Mouse (Mus musculus) MEL (cell line): Measurements from ENCODE around the gene Lrrc7. TPM values are rescaled to one million over a fixed set of nuclear protein-coding genes. Genes with fewer than 3 reads are reported as not detected.

Experiments used
- DNase-seq: peaks from one replicate; pipeline ENCODE4 v3.0.0; 2011; ENCODE audit warnings: low read depth, low spot score
- H3K27ac ChIP-seq: 2 replicates; pipeline ENCODE4 v1.5.1; 2012; ENCODE audit warnings: low read depth, mild to moderate bottlenecking, control low read depth, low read length, moderate library complexity; ENCODE audit not compliant: control insufficient read depth
- H3K27me3 ChIP-seq, 2 experiments: fragments of 150-350 bp in 1 of 2; sonication (generic) in 1 of 2; 2 replicates each; pipeline ENCODE4 v1.6.1; 2012; ENCODE audit warnings: low read length in 2 of 2, mild to moderate bottlenecking in 2 of 2, improper control_type of control experiment in 1 of 2, moderate library complexity in 1 of 2; ENCODE audit not compliant: insufficient read depth in 2 of 2, control insufficient read depth in 1 of 2
- H3K36me3 ChIP-seq, 2 experiments: 2 replicates each; pipeline ENCODE4 v1.6.1; 2012 to 2014; ENCODE audit warnings: low read length in 2 of 2, improper control_type of control experiment in 1 of 2, inconsistent platforms in 1 of 2, mild to moderate bottlenecking in 1 of 2; ENCODE audit not compliant: insufficient read depth in 2 of 2, control insufficient read depth in 1 of 2
- H3K4me1 ChIP-seq, 2 experiments: fragments of 150-350 bp in 1 of 2; sonication (generic) in 1 of 2; 2 replicates each; pipeline ENCODE4 v1.6.1; 2012; ENCODE audit warnings: low read length in 2 of 2, improper control_type of control experiment in 1 of 2, mild to moderate bottlenecking in 1 of 2; ENCODE audit not compliant: insufficient read depth in 2 of 2, control insufficient read depth in 1 of 2
- H3K4me3 ChIP-seq, 2 experiments: fragments of 150-350 bp in 1 of 2; sonication (generic) in 1 of 2; 2 replicates each; pipeline ENCODE4 v1.5.1; 2012; ENCODE audit warnings: low read depth in 2 of 2, low read length in 2 of 2, mild to moderate bottlenecking in 2 of 2, moderate library complexity in 2 of 2, control low read depth in 1 of 2, improper control_type of control experiment in 1 of 2; ENCODE audit not compliant: control insufficient read depth in 1 of 2, insufficient read depth in 1 of 2
- H3K79me2 ChIP-seq: 2 replicates; pipeline ENCODE4 v1.6.1; 2012; ENCODE audit warnings: mild to moderate bottlenecking, low read length, moderate library complexity; ENCODE audit not compliant: control insufficient read depth, poor library complexity, insufficient read depth
- H3K9ac ChIP-seq: 2 replicates; pipeline ENCODE4 v1.6.1; 2012; ENCODE audit warnings: low read depth, mild to moderate bottlenecking, control low read depth, low read length, moderate library complexity; ENCODE audit not compliant: control insufficient read depth, poor library complexity, severe bottlenecking
- H3K9me3 ChIP-seq: fragments of 150-350 bp; sonication (generic); replicated peaks from 2 replicates; pipeline ENCODE4 v1.6.1; 2012; ENCODE audit warnings: mild to moderate bottlenecking, low read length, improper control_type of control experiment, moderate library complexity; ENCODE audit not compliant: insufficient read depth
- BHLHE40 ChIP-seq: IDR thresholded peaks from 2 replicates; pipeline ENCODE4 v1.6.1; 2012; ENCODE audit warnings: low read depth, mild to moderate bottlenecking, inconsistent platforms, low read length, improper control_type of control experiment, borderline replicate concordance
- E2F4 ChIP-seq: IDR thresholded peaks from 2 replicates; pipeline ENCODE4 v1.6.1; 2011; ENCODE audit warnings: low read depth, low read length, improper control_type of control experiment, borderline replicate concordance
- ELF1 ChIP-seq: IDR thresholded peaks from 2 replicates; pipeline ENCODE4 v1.6.1; 2014; ENCODE audit warnings: low read depth, mild to moderate bottlenecking, inconsistent platforms, low read length, improper control_type of control experiment, moderate library complexity
- EP300 ChIP-seq, 2 experiments: IDR thresholded peaks; 2 replicates each; pipeline ENCODE4 v1.6.1; 2011; ENCODE audit warnings: improper control_type of control experiment in 2 of 2, low read length in 2 of 2, low read depth in 1 of 2, mild to moderate bottlenecking in 1 of 2
- ETS1 ChIP-seq: IDR thresholded peaks from 2 replicates; pipeline ENCODE4 v1.6.1; 2012; ENCODE audit warnings: low read depth, mild to moderate bottlenecking, inconsistent platforms, low read length, improper control_type of control experiment, moderate library complexity
- GATA1 ChIP-seq: IDR thresholded peaks from 2 replicates; pipeline ENCODE4 v1.6.1; 2011; ENCODE audit warnings: low read depth, low read length, improper control_type of control experiment
- HCFC1 ChIP-seq: IDR thresholded peaks from 2 replicates; pipeline ENCODE4 v1.6.1; 2012; ENCODE audit warnings: low read depth, mild to moderate bottlenecking, inconsistent platforms, low read length, improper control_type of control experiment, moderate library complexity
- MAFK ChIP-seq: IDR thresholded peaks from 2 replicates; pipeline ENCODE4 v1.6.1; 2011; ENCODE audit warnings: low read depth, mild to moderate bottlenecking, low read length, improper control_type of control experiment, borderline replicate concordance
- MAZ ChIP-seq: IDR thresholded peaks from 2 replicates; pipeline ENCODE4 v1.6.1; 2012; ENCODE audit warnings: low read depth, mild to moderate bottlenecking, inconsistent platforms, low read length, improper control_type of control experiment
- MEF2A ChIP-seq: IDR thresholded peaks from 2 replicates; pipeline ENCODE4 v1.6.1; 2014; ENCODE audit warnings: low read depth, mild to moderate bottlenecking, inconsistent platforms, low read length, improper control_type of control experiment; ENCODE audit not compliant: poor library complexity, insufficient replicate concordance, severe bottlenecking; ENCODE audit errors: extremely low read depth
- MXI1 ChIP-seq: IDR thresholded peaks from 2 replicates; pipeline ENCODE4 v1.6.1; 2011; ENCODE audit warnings: mild to moderate bottlenecking, low read depth, low read length, improper control_type of control experiment
- MYB ChIP-seq: IDR thresholded peaks from 2 replicates; pipeline ENCODE4 v1.6.1; 2011; ENCODE audit warnings: mild to moderate bottlenecking, low read depth, low read length, improper control_type of control experiment
- MYC ChIP-seq: IDR thresholded peaks from 2 replicates; pipeline ENCODE4 v1.6.1; 2011; ENCODE audit warnings: low read depth, mild to moderate bottlenecking, low read length, improper control_type of control experiment, moderate library complexity
- NRF1 ChIP-seq: IDR thresholded peaks from 2 replicates; pipeline ENCODE4 v1.6.1; 2014; ENCODE audit warnings: low read depth, mild to moderate bottlenecking, inconsistent platforms, low read length, improper control_type of control experiment, moderate library complexity; ENCODE audit not compliant: poor library complexity, insufficient read depth, severe bottlenecking
- POLR2AphosphoS2 ChIP-seq: IDR thresholded peaks from 2 replicates; pipeline ENCODE4 v1.6.1; 2011; ENCODE audit warnings: low read length, improper control_type of control experiment
- POLR2AphosphoS5 ChIP-seq: IDR thresholded peaks from 2 replicates; pipeline ENCODE4 v1.6.1; 2012; ENCODE audit warnings: low read depth, borderline replicate concordance, mild to moderate bottlenecking, inconsistent platforms, low read length, moderate library complexity, mixed read lengths
- RCOR1 ChIP-seq: IDR thresholded peaks from 2 replicates; pipeline ENCODE4 v1.6.1; 2012; ENCODE audit warnings: low read depth, mild to moderate bottlenecking, inconsistent platforms, low read length, improper control_type of control experiment
- TAL1 ChIP-seq: IDR thresholded peaks from 2 replicates; pipeline ENCODE4 v1.6.1; 2012; ENCODE audit warnings: mild to moderate bottlenecking, inconsistent platforms, low read length, moderate library complexity, mixed read lengths
- TCF12 ChIP-seq: IDR thresholded peaks from 2 replicates; pipeline ENCODE4 v1.6.1; 2014; ENCODE audit warnings: low read depth, mild to moderate bottlenecking, inconsistent platforms, low read length, improper control_type of control experiment, moderate library complexity
- USF1 ChIP-seq: IDR thresholded peaks from 2 replicates; pipeline ENCODE4 v1.6.1; 2014; ENCODE audit warnings: low read depth, mild to moderate bottlenecking, inconsistent platforms, low read length, improper control_type of control experiment, moderate library complexity
- USF2 ChIP-seq, 2 experiments: IDR thresholded peaks; 2 replicates each; pipeline ENCODE4 v1.6.1; 2011 to 2012; ENCODE audit warnings: improper control_type of control experiment in 2 of 2, low read length in 2 of 2, borderline replicate concordance in 1 of 2, inconsistent platforms in 1 of 2, low read depth in 1 of 2, mild to moderate bottlenecking in 1 of 2; ENCODE audit not compliant: insufficient read depth in 1 of 2
- polyA plus RNA-seq, 2 experiments: library from polyadenylated mRNA; stranded (reverse) in 1 of 2; unstranded in 1 of 2; fragments of >175 nt in 1 of 2; fragments of >200 nt in 1 of 2; gene quantifications; 2 replicates each; pipeline versions ENCODE4 v1.2.1 to v1.2.4; 2012; ENCODE audit warnings: low replicate concordance in 2 of 2, low read depth in 1 of 2; ENCODE audit not compliant: insufficient read length in 2 of 2, insufficient read depth in 1 of 2, missing spikeins in 1 of 2
- total RNA-seq: library from RNA; depleted of rRNA; stranded (reverse); fragments of 300-350 nt; gene quantifications from 2 replicates; pipeline ENCODE4 v1.2.3, GENCODE M21; 2012

Gene Lrrc7
- total and polyA plus RNA-seq, 3 experiments: not detected

DNA sequence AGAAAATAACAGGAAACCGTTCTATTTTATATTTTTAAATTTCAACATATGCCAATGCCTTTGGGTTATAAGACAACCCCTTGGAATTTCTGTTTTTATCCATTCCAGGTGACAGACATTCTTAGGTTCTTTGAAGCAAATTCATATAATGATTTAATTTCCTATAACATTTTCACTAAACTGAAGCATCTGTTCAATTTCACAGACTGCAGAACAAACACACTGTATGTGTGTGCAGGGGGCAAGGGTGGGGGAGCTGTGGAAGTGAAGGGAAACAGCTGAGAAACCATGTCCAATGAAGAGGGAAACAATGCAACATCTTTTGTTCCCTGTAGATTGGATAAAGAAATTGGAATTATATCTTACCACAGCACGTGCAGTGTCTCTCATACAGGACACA lies 29.2 kb downstream of the Lrrc7 start:
- Histone ChIP-seq H3K9me3 (no peaks in the 10 kb centered on the region), H3K4me3 (no peak overlapping the region), H3K4me1 (no peaks in the 10 kb centered on the region), H3K27ac (no peak overlapping the region), H3K9ac (no peak overlapping the region), H3K79me2 (no peaks in the 10 kb centered on the region), H3K36me3 (no peaks in the 10 kb centered on the region), H3K27me3 (no peaks in the 10 kb centered on the region)
- TF ChIP-seq NRF1: no peak
- TF ChIP-seq E2F4: no peak
- no peak for TF ChIP-seq MAFK
- no peak for TF ChIP-seq MYB
- TF ChIP-seq ETS1: no peak
- TF ChIP-seq MEF2A: no peak
- DNase-seq: no peak

DNA sequence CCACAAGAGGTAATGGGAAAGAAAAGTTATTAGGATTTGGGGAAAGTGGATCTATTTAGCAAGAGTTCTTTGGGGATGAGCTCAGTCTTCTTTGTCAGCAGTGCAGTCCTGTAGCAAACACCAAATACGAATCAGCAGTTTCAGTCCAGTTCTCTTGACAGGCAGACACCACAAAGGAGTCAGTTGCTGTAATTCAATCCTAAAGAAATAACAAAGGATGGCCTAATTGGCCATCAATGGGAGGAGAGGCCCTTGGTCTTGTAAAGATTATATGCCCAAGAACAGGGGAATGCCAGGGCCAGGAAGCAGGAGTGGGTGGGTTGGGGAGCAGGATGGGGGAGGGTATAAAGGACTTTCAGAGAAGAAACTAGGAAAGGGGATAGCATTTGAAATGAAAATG lies 33.5 kb downstream of the Lrrc7 start:
- Histone ChIP-seq H3K27ac (no peak overlapping the region), H3K9ac (no peak overlapping the region), H3K36me3 (no peaks in the 10 kb centered on the region), H3K4me3 (no peak overlapping the region), H3K4me1 (no peaks in the 10 kb centered on the region), H3K9me3 (no peaks in the 10 kb centered on the region), H3K79me2 (no peaks in the 10 kb centered on the region), H3K27me3 (no peaks in the 10 kb centered on the region)
- no peak for DNase-seq
- no peak for TF ChIP-seq ELF1
- TF ChIP-seq USF1: no peak
- TF ChIP-seq EP300 (IDR thresholded peaks at IDR 0.05; ENCODE audit: low read depth in 1 of 2, low read length in 2 of 2): no peak
- no peak for TF ChIP-seq RCOR1
- no peak for TF ChIP-seq TAL1
- TF ChIP-seq MYB: no peak
- TF ChIP-seq USF2 (IDR thresholded peaks at IDR 0.05; ENCODE audit: borderline replicate concordance in 1 of 2, insufficient read depth in 1 of 2, low read depth in 1 of 2, low read length in 2 of 2): no peak
- TF ChIP-seq MXI1: no peak
- no peak for TF ChIP-seq GATA1
- no peak for TF ChIP-seq MYC
- TF ChIP-seq POLR2AphosphoS5: no peak
- no peak for TF ChIP-seq HCFC1
- TF ChIP-seq ETS1: no peak
- TF ChIP-seq TCF12: no peak
- no peak for TF ChIP-seq POLR2AphosphoS2
- TF ChIP-seq MAZ: no peak
- no peak for TF ChIP-seq BHLHE40
- TF ChIP-seq MEF2A: no peak
